Mouse (Mus musculus) layer of hippocampus, adult 8-10 months (tissue): Measurements from ENCODE around the gene Noto. TPM values are rescaled to one million over a fixed set of nuclear protein-coding genes. Genes with fewer than 3 reads are reported as not detected.

ENCODE experiments used
- DNase-seq, 2 experiments: peaks; one replicate each; pipeline ENCODE4 v3.0.0; 2022; ENCODE audit warnings: low spot score in 2 of 2
- total RNA-seq, 4 experiments: library from RNA; stranded (reverse); gene quantifications; 2 replicates each; pipeline ENCODE4 v1.2.4; 2022

Noto gene
- total RNA-seq, 4 experiments from 2014 or later, result not detected

GRCm38 (mm10) chr6:85475581-85475980, 51.9 kb downstream of the Noto start:
- no peak for DNase-seq

- no peak for DNase-seq
These were observed 53.8 kb downstream of the Noto start for GRCm38 (mm10) chr6:85477366-85477917.

DNA sequence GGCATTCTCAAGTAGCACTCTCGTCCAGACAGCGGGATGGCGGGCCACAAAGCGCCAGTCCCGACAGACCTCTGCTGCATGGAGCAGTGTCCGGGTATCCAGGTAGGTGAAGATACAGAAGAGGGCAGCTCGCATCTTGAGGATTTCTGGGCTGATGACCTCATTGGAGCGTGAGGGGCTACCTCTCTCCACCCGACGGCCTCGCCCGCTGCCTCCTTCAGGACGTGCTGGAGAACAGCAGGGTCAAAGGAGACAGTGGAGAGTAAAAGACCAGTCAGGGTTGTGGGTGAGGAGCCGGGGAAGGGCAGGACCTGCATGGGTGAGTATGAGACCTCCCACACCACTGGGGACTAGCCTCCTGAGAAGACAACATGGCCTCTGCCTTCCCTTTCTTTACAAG, 54.7 kb downstream of the Noto start:
- DNase-seq, result no peak

Other genes starting within 250 kb of the Noto start
- gene Emx1, start 236.4 kb upstream of the Noto start, total RNA-seq, result 10 to 100 TPM; 15.0 to 22.5 (median 17.5) TPM
- 100 to 1,000 TPM; 176 to 205 (median 188) TPM for gene Sfxn5, start 90.5 kb upstream of the Noto start, total RNA-seq
- gene Rab11fip5, start 49.3 kb upstream of the Noto start, total RNA-seq, result 10 to 100 TPM; 62.8 to 68.1 (median 65.7) TPM
- 10 to 100 TPM; 49.4 to 57.5 (median 53.2) TPM for gene Smyd5, start 8.1 kb downstream of the Noto start, total RNA-seq
- 100 to 1,000 TPM; 214 to 247 (median 220) TPM for gene Cct7, start 27.6 kb downstream of the Noto start, total RNA-seq
- 10 to 100 TPM; 18.0 to 20.9 (median 18.0) TPM for gene Pradc1, start 28.1 kb downstream of the Noto start, total RNA-seq
- gene Fbxo41, start 79.1 kb downstream of the Noto start, total RNA-seq, result 10 to 100 TPM; 68.2 to 87.1 (median 81.3) TPM
- gene Egr4, start 89.7 kb downstream of the Noto start, total RNA-seq, result 10 to 100 TPM; 18.5 to 24.4 (median 20.1) TPM
- gene Alms1, start 163.6 kb downstream of the Noto start, total RNA-seq, result 10 to 100 TPM in 1 of 4 experiments, 1 to 10 TPM in 3; 7.2 to 10.1 (median 8.4) TPM